Mouse (Mus musculus) neural tube, embryonic 14.5 days (tissue): Measurements from ENCODE around the gene Gm14326. TPM values are rescaled to one million over a fixed set of nuclear protein-coding genes. Genes with fewer than 3 reads are reported as not detected.
"Not testable (repeated sequence)": the region's sequence is repeated elsewhere in the genome, so short reads cannot be mapped to it uniquely, and the experiment has no call there.

Experiments used
- ATAC-seq: fragments of 200-750 bp; cut with Nextera tagmentation; 2 replicates; pipeline ENCODE4 v1.8.0; 2017; ENCODE audit warnings: low read depth, mild to moderate bottlenecking, moderate TSS enrichment, moderate library complexity
- H3K27ac ChIP-seq: fragments of 300-500 bp; sonication (generic); 2 replicates; pipeline ENCODE4 v1.5.1; 2014; ENCODE audit warnings: low read depth, mild to moderate bottlenecking, control low read depth, low read length, moderate library complexity, mixed read lengths
- H3K27me3 ChIP-seq: fragments of 300-500 bp; sonication (generic); 2 replicates; pipeline ENCODE4 v1.6.1; 2014; ENCODE audit warnings: low read length; ENCODE audit not compliant: control insufficient read depth, insufficient read depth
- H3K36me3 ChIP-seq: fragments of 300-500 bp; sonication (generic); 2 replicates; pipeline ENCODE4 v1.6.1; 2014; ENCODE audit warnings: low read length, mixed read lengths; ENCODE audit not compliant: control insufficient read depth, insufficient read depth
- H3K4me1 ChIP-seq: fragments of 300-500 bp; sonication (generic); 2 replicates; pipeline ENCODE4 v1.6.1; 2014; ENCODE audit warnings: low read length; ENCODE audit not compliant: control insufficient read depth, insufficient read depth
- H3K4me2 ChIP-seq: fragments of 300-500 bp; sonication (generic); 2 replicates; pipeline ENCODE4 v1.6.1; 2014; ENCODE audit warnings: mild to moderate bottlenecking, low read depth, low read length, control low read depth
- H3K4me3 ChIP-seq: fragments of 300-500 bp; sonication (generic); 2 replicates; pipeline ENCODE4 v1.5.1; 2014; ENCODE audit warnings: low read depth, low read length, control low read depth, mixed read lengths
- H3K9ac ChIP-seq: fragments of 300-500 bp; sonication (generic); replicated peaks from 2 replicates; pipeline ENCODE4 v1.6.1; 2014; ENCODE audit warnings: low read depth, mild to moderate bottlenecking, control low read depth, low read length, mixed read lengths
- H3K9me3 ChIP-seq: fragments of 300-500 bp; sonication (generic); 2 replicates; pipeline ENCODE4 v1.6.1; 2016; ENCODE audit warnings: low read length; ENCODE audit not compliant: control insufficient read depth
- WGBS: fragments of 180-500 bp; shearing (Covaris S2); extraction: QIAGEN DNeasy Blood & Tissue Kit; methylation state at CpG from one replicate; pipeline ENCODE4 v1.1.7; 2014; 5-methylcytosine and 5-hydroxymethylcytosine counted together
- polyA plus RNA-seq: library from polyadenylated mRNA; unstranded; fragments of >200 nt; fragmentation: Nextera tagmentation; extraction: Ambion mirVana; gene quantifications from 2 replicates; pipeline ENCODE4 v1.2.1, GENCODE M21; 2014

The Gm14326 gene
- 17.6 and 18.5 TPM in 2 replicates for polyA plus RNA-seq

DNA sequence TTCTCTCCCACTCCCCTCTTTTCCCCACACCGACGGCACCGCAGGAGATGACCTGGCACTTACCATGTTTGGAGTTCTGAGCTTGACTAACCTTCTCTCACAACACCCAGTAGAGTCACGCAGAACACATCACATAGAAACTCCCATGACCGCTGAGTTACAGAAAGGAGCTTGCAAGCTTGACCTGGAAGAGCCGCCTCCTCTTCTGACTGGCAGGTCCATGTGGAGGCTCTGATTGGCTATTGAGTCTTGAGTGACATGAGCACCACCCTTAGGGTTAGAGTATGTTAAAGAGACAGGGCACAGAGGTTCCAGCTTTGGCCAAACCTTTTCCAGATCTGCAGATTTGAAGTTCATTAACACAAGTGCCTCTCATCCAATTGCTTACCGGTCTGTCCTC is at the start of gene Gm14326:
Gene Gm14326, minus strand, starts transcription at position 153 of the 400 bp plus-strand sequence.
- not testable (repeated sequence) for H3K36me3 ChIP-seq, H3K9ac ChIP-seq, H3K27me3 ChIP-seq, H3K9me3 ChIP-seq, ATAC-seq, H3K27ac ChIP-seq, H3K4me1 ChIP-seq
- peak within 1 kb of the TSS; percentile 20; the same call in 1 of the 2 replicates for H3K4me2 ChIP-seq
- H3K4me3 ChIP-seq, result peak within 1 kb of the TSS; percentile 30
- WGBS, result 0% methylated on average over 4 of the region's 7 CpGs

- H3K4me3 ChIP-seq, H3K4me1 ChIP-seq, H3K27ac ChIP-seq, H3K9ac ChIP-seq, H3K9me3 ChIP-seq, ATAC-seq, H3K27me3 ChIP-seq, H3K4me2 ChIP-seq, H3K36me3 ChIP-seq: not testable (repeated sequence)
- 80% methylated on average over 6 of the region's 7 CpGs for WGBS
These were observed 17.7 kb upstream of the Gm14326 start for GRCm38 (mm10) chr2:177974814-177975213.

GRCm38 (mm10) chr2:177956734-177957133 is 363 bp downstream of the Gm14326 start:
- not testable (repeated sequence) for H3K27ac ChIP-seq, H3K9me3 ChIP-seq, H3K4me1 ChIP-seq, H3K27me3 ChIP-seq, H3K9ac ChIP-seq, ATAC-seq, H3K36me3 ChIP-seq
- 1% methylated on average over 15 of the region's 18 CpGs for WGBS
- H3K4me2 ChIP-seq, result peak overlapping the region; percentile 20; the same call in 1 of the 2 replicates
- H3K4me3 ChIP-seq, result peak overlapping the region; percentile 30

GRCm38 (mm10) chr2:177925563-177926103 is 31.5 kb downstream of the Gm14326 start, which contains the start of gene Zfp972:
Gene Zfp972, minus strand, starts transcription at chr2:177925613.
- not testable (repeated sequence) for ATAC-seq

GRCm38 (mm10) chr2:177903276-177903675 is 53.8 kb downstream of the Gm14326 start:
- not testable (repeated sequence) for H3K27me3 ChIP-seq, H3K27ac ChIP-seq, H3K9me3 ChIP-seq, H3K4me3 ChIP-seq, ATAC-seq, H3K36me3 ChIP-seq, H3K4me1 ChIP-seq, H3K4me2 ChIP-seq, H3K9ac ChIP-seq
- 95% methylated on average over 4 of the region's 12 CpGs for WGBS

More at GRCm38 (mm10) chr2:177925563-177926103, 31.5 kb downstream of the Gm14326 start, which contains the start of gene Zfp972:
- not testable (repeated sequence) for H3K36me3 ChIP-seq, H3K9ac ChIP-seq, H3K4me2 ChIP-seq, H3K9me3 ChIP-seq, H3K27me3 ChIP-seq, H3K27ac ChIP-seq, H3K4me3 ChIP-seq, H3K4me1 ChIP-seq
- 76% methylated on average over 4 of the region's 5 CpGs for WGBS

DNA sequence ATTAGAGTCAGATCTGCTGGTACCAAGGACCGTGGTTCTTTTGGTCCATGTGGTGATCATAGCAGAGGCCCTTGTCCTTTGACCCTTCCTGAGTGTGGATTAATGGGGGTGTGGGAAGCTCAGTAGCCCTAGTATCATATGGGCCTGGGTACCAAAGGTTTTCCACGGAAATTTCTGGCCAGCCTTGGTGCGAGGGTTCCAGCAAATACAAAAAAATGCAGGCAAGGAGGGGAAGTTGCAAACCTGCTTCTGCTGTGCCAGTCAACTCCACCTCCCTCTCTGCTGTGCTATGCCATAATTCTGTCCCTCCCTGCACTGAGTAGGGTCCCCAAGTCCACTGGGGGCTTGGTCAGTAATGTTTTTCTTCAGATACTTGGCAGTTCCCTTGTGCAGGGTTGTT is 58.9 kb downstream of the Gm14326 start:
- H3K4me3 ChIP-seq, H3K9ac ChIP-seq, H3K27me3 ChIP-seq, H3K4me1 ChIP-seq, H3K4me2 ChIP-seq, ATAC-seq, H3K36me3 ChIP-seq, H3K9me3 ChIP-seq, H3K27ac ChIP-seq: not testable (repeated sequence)
- 74% methylated on average over 2 of the region's 3 CpGs for WGBS

GRCm38 (mm10) chr2:177897046-177897578 is 60.0 kb downstream of the Gm14326 start, which contains the start of gene Gm14327:
Gene Gm14327, plus strand, starts transcription at chr2:177897096.
- H3K36me3 ChIP-seq, H3K27ac ChIP-seq, H3K4me2 ChIP-seq, ATAC-seq, H3K9me3 ChIP-seq, H3K9ac ChIP-seq, H3K27me3 ChIP-seq, H3K4me3 ChIP-seq, H3K4me1 ChIP-seq: not testable (repeated sequence)
- 58% methylated on average over 6 of the region's 13 CpGs for WGBS

- H3K4me2 ChIP-seq, H3K4me3 ChIP-seq, H3K36me3 ChIP-seq, H3K9ac ChIP-seq, H3K4me1 ChIP-seq, H3K27ac ChIP-seq, ATAC-seq, H3K9me3 ChIP-seq, H3K27me3 ChIP-seq: not testable (repeated sequence)
- 87% methylated on average over 14 of the region's 14 CpGs for WGBS
These were observed 69.4 kb downstream of the Gm14326 start for GRCm38 (mm10) chr2:177887743-177888142.
